Mouse (Mus musculus) ovary, postnatal 36 days (tissue): ENCODE results near the gene Clmn.

ENCODE experiments used
- DNase-seq: peaks from one replicate; pipeline ENCODE4 v3.0.0; 2022; ENCODE audit warnings: low spot score, mixed read lengths

The Clmn gene

GRCm38 (mm10) chr12:104864439-104865165 lies at the start of gene Clmn:
Gene Clmn, minus strand, starts transcription at chr12:104865076.
- peak; percentile 42 for DNase-seq

DNA sequence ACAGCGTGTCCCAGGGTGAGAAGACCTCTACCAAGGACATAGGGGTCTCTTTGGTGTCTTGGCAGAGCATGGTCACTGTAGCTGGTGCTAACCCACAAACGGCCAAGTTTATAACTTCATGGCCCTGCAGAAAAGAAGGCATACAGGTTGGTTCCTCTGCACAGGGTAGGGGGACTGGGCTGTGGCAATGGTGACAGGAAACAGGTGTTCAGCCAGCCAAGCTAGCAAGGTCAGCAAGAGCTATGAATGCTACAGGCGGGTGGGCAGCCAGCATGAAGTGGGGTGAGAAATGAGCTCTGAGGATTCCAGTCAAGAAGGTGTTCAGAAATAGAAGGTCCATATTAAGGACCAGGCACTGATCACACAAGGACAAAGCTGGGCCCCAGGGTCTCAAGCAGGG lies 48.1 kb upstream of the Clmn start:
- DNase-seq, result no peak

DNA sequence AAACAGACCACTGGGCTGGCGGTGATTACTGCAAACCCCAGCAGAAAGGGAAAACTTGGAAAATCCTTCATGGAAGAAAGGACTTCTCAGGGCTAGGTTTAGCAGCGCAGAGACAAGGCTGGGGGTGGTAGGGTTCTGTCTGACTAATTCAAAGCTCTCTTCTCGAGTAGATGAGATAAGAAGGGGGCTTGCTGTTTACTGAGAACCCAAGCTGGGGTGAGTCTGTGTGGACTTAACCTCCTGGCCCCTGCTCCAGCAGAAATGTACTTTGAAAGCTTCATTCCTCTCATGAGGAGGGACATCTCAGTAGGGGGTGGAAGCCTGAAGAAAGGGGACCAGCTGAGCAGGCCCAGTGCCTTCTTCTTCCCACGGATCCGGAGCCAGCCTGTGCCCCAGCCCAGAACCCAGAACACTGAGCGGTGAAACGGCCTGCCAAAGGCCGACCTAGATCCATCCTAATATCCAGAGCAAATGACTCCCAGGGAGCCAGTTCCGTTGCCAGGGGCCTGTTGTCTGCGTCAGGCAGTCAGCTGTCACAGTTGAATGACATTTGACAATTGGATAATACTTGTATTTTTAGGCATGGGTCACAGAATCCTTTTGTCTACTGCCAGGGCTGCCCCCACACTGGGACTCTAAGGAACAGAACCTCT lies 47.5 kb upstream of the Clmn start:
- DNase-seq, result no peak

- no peak for DNase-seq
Measured at GRCm38 (mm10) chr12:104909750-104910149, 44.9 kb upstream of the Clmn start.

- no peak for DNase-seq
Measured at GRCm38 (mm10) chr12:104908986-104909385, 44.1 kb upstream of the Clmn start.

- no peak for DNase-seq
Measured at GRCm38 (mm10) chr12:104908024-104908781, 43.3 kb upstream of the Clmn start.

- DNase-seq, result no peak
Measured at GRCm38 (mm10) chr12:104907133-104907532, 42.3 kb upstream of the Clmn start.

- no peak for DNase-seq
Measured at GRCm38 (mm10) chr12:104904138-104904537, 39.3 kb upstream of the Clmn start.

- DNase-seq, result no peak
Measured at GRCm38 (mm10) chr12:104902392-104903053, 37.6 kb upstream of the Clmn start.

DNA sequence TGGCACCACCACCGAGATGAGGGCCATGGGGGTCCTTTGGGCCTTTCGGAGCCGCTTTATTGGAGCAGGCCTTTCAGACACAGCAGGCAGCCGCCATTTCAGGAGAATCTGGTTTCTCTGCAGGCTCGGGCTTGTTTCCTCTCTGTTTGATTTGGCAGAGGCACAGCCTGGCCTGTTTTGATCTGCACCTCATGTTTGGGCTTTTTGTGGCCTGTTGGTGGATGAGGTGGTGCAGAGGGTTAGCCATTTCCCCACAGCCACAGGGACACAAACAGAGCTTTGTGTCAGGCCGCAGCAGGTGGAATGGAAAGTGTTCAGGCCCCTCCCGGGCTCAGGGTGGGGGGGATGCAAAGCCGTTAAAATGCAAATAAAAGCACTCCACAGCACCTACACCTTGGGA lies 36.4 kb upstream of the Clmn start:
- DNase-seq, result no peak

DNA sequence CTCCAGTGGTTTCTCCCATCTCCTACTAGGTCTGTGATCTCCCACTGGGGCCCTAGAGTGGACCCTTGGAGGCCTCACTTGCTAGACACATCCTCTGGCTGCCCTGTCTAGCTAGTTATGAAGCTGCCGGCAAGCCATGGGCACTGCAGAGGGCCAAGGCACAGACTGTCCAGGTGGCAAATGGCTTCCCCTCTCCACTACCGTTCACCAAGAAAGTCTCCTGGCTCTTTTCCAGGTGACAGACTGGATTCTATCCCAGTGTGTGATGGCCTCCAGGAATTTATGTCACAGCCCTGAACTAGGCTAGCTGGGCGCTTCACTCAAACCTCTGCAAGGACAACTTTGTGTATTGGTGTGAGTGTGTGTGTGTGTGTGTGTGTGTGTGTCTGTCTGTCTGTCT lies 35.0 kb upstream of the Clmn start:
- DNase-seq, result no peak

DNA sequence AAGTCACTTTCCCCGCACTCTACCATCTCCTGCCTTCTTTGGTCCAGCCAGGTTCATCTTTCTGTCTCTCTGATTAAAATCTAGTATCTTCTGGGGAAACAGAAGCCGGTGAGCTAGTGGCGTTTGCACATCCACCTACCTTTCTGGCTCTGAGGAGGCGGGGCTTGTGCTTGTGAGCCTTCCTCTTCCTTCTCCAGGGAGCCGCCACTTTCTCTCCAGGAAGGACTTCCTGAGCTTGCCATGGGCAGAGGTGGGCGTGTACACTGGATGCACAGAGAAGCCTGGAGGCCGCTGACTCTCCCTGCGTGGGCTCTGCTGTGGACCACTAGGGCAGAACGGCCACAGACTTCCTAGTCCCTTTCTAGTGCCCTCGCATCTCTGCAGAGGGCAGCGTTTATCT lies 34.3 kb upstream of the Clmn start:
- DNase-seq, result no peak

- DNase-seq, result no peak
Measured at GRCm38 (mm10) chr12:104898718-104899117, 33.8 kb upstream of the Clmn start.

- no peak for DNase-seq
Measured at GRCm38 (mm10) chr12:104897051-104897618, 32.3 kb upstream of the Clmn start.

DNA sequence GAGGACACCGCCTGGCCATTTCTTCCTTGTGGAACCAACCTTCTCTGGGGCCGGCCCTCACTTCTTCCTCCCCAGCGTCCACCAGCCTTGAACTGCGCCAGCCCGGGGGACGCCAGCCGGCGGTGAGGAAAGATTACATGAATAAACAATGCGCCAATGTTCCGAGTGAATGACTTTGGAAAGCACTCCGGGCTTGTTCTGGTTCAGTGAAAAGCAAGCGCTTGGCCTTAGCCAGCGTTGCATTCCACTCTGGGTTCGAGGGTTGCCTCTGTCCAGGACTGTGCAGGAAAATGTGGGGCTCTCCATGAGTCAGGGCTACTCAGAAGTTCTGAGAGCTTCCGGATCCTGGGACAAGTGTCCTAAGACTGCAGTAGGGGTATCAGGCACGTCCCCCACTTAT lies 31.8 kb upstream of the Clmn start:
- DNase-seq, result peak; percentile 52

DNA sequence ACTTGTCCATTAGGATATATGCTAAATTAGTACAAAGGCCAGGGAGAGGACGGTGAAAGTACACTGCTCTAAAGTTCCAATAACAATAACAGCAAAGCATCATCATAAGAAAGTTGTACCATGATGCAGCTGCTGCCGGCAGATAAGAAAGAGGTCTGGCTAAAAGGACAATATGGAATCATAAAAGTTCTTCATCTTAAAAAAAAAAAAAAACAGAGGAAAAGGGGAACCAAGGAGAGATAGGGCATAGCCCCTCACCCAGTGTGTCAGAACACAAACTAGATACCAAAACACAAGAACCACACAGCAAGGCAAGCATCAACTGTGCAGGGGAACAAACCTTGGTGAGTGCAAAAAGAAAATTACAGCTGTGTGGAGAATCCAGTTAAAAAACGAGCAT lies 27.4 kb upstream of the Clmn start:
- no peak for DNase-seq

- DNase-seq, result no peak
Measured at GRCm38 (mm10) chr12:104890066-104890465, 25.2 kb upstream of the Clmn start.

- no peak for DNase-seq
Measured at GRCm38 (mm10) chr12:104886104-104886503, 21.2 kb upstream of the Clmn start.

GRCm38 (mm10) chr12:104882533-104882932 lies 17.7 kb upstream of the Clmn start:
- no peak for DNase-seq

- no peak for DNase-seq
Measured at GRCm38 (mm10) chr12:104882061-104882460, 17.2 kb upstream of the Clmn start.

GRCm38 (mm10) chr12:104881518-104882060 lies 16.7 kb upstream of the Clmn start:
- no peak for DNase-seq

DNA sequence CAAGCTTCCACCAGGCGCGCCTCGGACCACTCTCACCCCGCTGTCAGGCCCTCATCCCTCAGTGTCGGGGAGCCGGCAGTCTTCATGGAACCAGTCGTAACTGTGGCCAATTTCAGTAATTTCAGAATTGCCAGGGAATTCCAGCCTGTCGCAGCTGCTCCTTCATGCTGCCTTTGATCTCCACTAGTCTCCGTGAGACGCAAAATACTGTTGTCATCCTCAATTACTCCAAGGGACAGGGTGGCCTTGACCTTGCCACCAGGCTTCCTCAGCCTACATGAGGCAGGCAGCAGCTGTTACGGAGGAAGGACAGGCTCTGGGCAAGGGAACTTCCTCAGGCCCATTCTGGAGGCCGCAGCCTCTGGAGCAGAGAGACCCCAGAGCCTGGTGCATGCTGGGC lies 15.5 kb upstream of the Clmn start:
- DNase-seq, result no peak
